Mouse (Mus musculus) forebrain, embryonic 14.5 days (tissue): ENCODE measurements around the gene Yars2. TPM values are rescaled to one million over a fixed set of nuclear protein-coding genes. Genes with fewer than 3 reads are reported as not detected.
"Not testable (repeated sequence)": the region's sequence is repeated elsewhere in the genome, so short reads cannot be mapped to it uniquely, and the experiment has no call there.

ENCODE experiments used
- ATAC-seq: fragments of 200-750 bp; cut with Nextera tagmentation; 2 replicates; pipeline ENCODE4 v1.8.0; 2017; ENCODE audit warnings: mild to moderate bottlenecking, moderate library complexity
- DNase-seq: peaks from one replicate; pipeline ENCODE4 v3.0.0-alpha.2; 2015; ENCODE audit warnings: low spot score
- H3K27ac ChIP-seq: fragments of 300-500 bp; sonication (generic); 2 replicates; pipeline ENCODE4 v1.5.1; 2014; ENCODE audit warnings: low read depth, mild to moderate bottlenecking, control low read depth, low read length, moderate library complexity
- H3K27me3 ChIP-seq: fragments of 300-500 bp; sonication (generic); replicated peaks from 2 replicates; pipeline ENCODE4 v1.6.1; 2014; ENCODE audit warnings: low read length, control low read depth, mixed read lengths; ENCODE audit not compliant: control insufficient read depth, insufficient read depth
- H3K36me3 ChIP-seq: fragments of 300-500 bp; sonication (generic); 2 replicates; pipeline ENCODE4 v1.6.1; 2014; ENCODE audit warnings: low read length, control low read depth; ENCODE audit not compliant: control insufficient read depth, insufficient read depth
- H3K4me1 ChIP-seq: fragments of 300-500 bp; sonication (generic); 2 replicates; pipeline ENCODE4 v1.6.1; 2014; ENCODE audit warnings: antibody characterized with exemption, low read length, control low read depth; ENCODE audit not compliant: control insufficient read depth, insufficient read depth
- H3K4me2 ChIP-seq: fragments of 300-500 bp; sonication (generic); 2 replicates; pipeline ENCODE4 v1.6.1; 2014; ENCODE audit warnings: mild to moderate bottlenecking, control low read depth, low read length
- H3K4me3 ChIP-seq: fragments of 300-500 bp; sonication (generic); 2 replicates; pipeline ENCODE4 v1.5.1; 2014; ENCODE audit warnings: low read depth, low read length, control low read depth
- H3K9ac ChIP-seq: fragments of 300-500 bp; sonication (generic); 2 replicates; pipeline ENCODE4 v1.6.1; 2014; ENCODE audit warnings: mild to moderate bottlenecking, low read length, control low read depth, moderate library complexity
- H3K9me3 ChIP-seq: fragments of 300-500 bp; sonication (generic); replicated peaks from 2 replicates; pipeline ENCODE4 v1.6.1; 2016; ENCODE audit warnings: low read length, control low read depth, mixed read lengths; ENCODE audit not compliant: control insufficient read depth
- WGBS: fragments of 180-500 bp; shearing (Covaris S2); extraction: QIAGEN DNeasy Blood & Tissue Kit; methylation state at CpG from one replicate; pipeline ENCODE4 v1.1.7; 2014; 5-methylcytosine and 5-hydroxymethylcytosine counted together
- polyA plus RNA-seq: library from polyadenylated mRNA; unstranded; fragments of >200 nt; fragmentation: Nextera tagmentation; extraction: Ambion mirVana; gene quantifications from 2 replicates; pipeline ENCODE4 v1.2.1, GENCODE M21; 2014

Yars2 gene
- polyA plus RNA-seq, 1 experiment from 2014 or later, result 24.8 TPM

DNA sequence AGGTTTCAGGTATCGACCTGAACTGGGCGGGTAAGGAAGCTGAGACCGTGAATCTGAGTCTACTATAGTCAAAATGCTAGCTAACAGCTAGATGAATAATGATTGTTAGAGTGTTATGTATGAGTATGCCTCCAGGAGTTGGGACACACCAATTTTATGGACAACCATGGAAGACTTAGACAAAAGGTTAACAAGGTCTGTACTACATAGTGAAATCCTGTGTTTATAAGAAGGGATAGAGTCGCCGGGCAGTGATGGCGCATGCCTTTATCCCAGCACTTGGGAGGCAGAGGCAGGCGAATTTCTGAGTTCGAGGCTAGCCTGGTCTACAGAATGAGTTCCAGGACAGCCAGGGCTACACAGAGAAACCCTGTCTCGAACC lies 56.3 kb downstream of the Yars2 start:
- peak overlapping the region; percentile 91 for H3K9ac ChIP-seq
- not testable (repeated sequence) for H3K27ac ChIP-seq, DNase-seq, H3K27me3 ChIP-seq, ATAC-seq, H3K9me3 ChIP-seq, H3K36me3 ChIP-seq, H3K4me1 ChIP-seq
- H3K4me2 ChIP-seq, result peak overlapping the region; percentile 63
- peak overlapping the region; percentile 86 for H3K4me3 ChIP-seq
- WGBS, result 55% methylated on average over 9 of the region's 9 CpGs

Other genes starting within 250 kb of the Yars2 start
- 0.84 and 0.91 TPM in 2 replicates for gene Pkp2, start 89.6 kb upstream of the Yars2 start, polyA plus RNA-seq
- 75.9 and 86.7 TPM in 2 replicates for gene Dnm1l, start 56.0 kb downstream of the Yars2 start, polyA plus RNA-seq